Mouse (Mus musculus): Measurements from ENCODE around the gene Gm42372.

GRCm38 (mm10) chr7:16949908-16950841, 32.7 kb upstream of the Gm42372 start:
- TF ChIP-seq CTCF (IDR thresholded peaks at IDR 0.05; ENCODE audit: low read depth), result peak; percentile 93
- no peak for TF ChIP-seq EP300 (IDR thresholded peaks at IDR 0.05; ENCODE audit: low read depth)
